Mouse (Mus musculus) bone marrow, adult 2 months (tissue): ENCODE measurements around the gene Gamt. TPM values are rescaled to one million over a fixed set of nuclear protein-coding genes. Genes with fewer than 3 reads are reported as not detected.
A peak's percentile ranks its signal among the peaks of the same experiment; 100 is the strongest.
"Not testable (repeated sequence)": the region's sequence is repeated elsewhere in the genome, so short reads cannot be mapped to it uniquely, and the experiment has no call there.

ENCODE experiments used
- H3K27ac ChIP-seq: fragments of 200-500 bp; 2 replicates; pipeline ENCODE4 v1.5.1; 2012; ENCODE audit warnings: low read depth, mild to moderate bottlenecking, control low read depth, inconsistent platforms, low read length; ENCODE audit not compliant: control insufficient read depth, poor library complexity, insufficient read depth
- H3K4me1 ChIP-seq: fragments of 200-500 bp; 2 replicates; pipeline ENCODE4 v1.6.1; 2011; ENCODE audit warnings: low read length; ENCODE audit not compliant: control insufficient read depth, insufficient read depth
- H3K4me3 ChIP-seq: fragments of 200-500 bp; replicated peaks from 2 replicates; pipeline ENCODE3; 2011; ENCODE audit warnings: mild to moderate bottlenecking, low read depth, low read length, control low read depth; ENCODE audit not compliant: control insufficient read depth
- CTCF ChIP-seq: fragments of 200-500 bp; IDR thresholded peaks from 2 replicates; pipeline ENCODE4 v1.5.1; 2011; ENCODE audit warnings: low read length, control low read depth; ENCODE audit not compliant: control insufficient read depth, insufficient read depth
- POLR2A ChIP-seq: fragments of 200-500 bp; IDR thresholded peaks from 2 replicates; pipeline ENCODE4 v1.6.1; 2011; ENCODE audit warnings: low read depth, mild to moderate bottlenecking, control low read depth, low read length, borderline replicate concordance; ENCODE audit not compliant: control insufficient read depth
- WGBS: fragments of 180-500 bp; shearing (Covaris S2); methylation state at CpG from one replicate; pipeline ENCODE4 v1.1.7; 2018; 5-methylcytosine and 5-hydroxymethylcytosine counted together
- polyA plus RNA-seq: library from polyadenylated mRNA; stranded (reverse); fragments of >200 nt; gene quantifications from 2 replicates; pipeline ENCODE4 v1.2.4, GENCODE M21; 2011; ENCODE audit warnings: low replicate concordance; ENCODE audit not compliant: missing spikeins, insufficient read depth, insufficient read length

The Gamt gene
- polyA plus RNA-seq, 1 experiment = 5.8 TPM

DNA sequence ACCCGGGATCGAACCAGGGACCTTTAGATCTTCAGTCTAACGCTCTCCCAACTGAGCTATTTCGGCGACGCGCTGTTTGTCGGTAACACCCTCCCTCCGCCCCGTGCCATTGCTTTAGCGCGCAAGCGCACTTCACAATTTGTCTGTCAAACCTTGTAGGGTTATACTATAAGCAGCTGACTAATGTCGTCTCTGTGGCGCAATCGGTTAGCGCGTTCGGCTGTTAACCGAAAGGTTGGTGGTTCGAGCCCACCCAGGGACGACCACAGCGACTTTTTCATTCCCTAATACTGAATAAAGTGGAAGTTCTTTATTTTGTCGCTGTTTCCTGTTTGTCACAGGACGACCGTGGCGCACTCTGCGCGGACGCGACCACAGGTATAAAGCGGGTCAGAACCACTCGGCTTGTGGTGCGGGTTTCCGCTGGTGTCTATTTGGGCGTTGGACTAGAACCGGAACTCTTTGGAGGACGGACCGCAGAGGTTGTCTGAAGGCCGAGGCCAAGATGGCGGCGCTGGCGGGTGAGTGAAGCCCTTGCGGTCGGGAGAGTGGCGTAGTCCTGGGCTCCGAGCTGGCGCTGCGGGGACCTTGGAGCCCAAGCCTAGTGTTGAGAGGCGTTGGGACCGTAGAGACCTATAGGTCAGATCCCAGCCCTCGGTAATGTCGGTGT, 11.7 kb downstream of the Gamt start, which contains the start of gene Ndufs7:
Gene Ndufs7 (plus strand): TSS at position 151 of the 670 bp plus-strand sequence.
- peak within 1 kb of the TSS; percentile 94 for H3K4me3 ChIP-seq
- under 1% methylated on average over 53 of the region's 53 CpGs for WGBS
- H3K27ac ChIP-seq = peak within 1 kb of the TSS; percentile 88
- TF ChIP-seq POLR2A (peak; percentile 94; the same call in 1 of the 2 replicates), CTCF (no peak)
- H3K4me1 ChIP-seq = peaks cover 9% of the 10 kb centered on the region

DNA sequence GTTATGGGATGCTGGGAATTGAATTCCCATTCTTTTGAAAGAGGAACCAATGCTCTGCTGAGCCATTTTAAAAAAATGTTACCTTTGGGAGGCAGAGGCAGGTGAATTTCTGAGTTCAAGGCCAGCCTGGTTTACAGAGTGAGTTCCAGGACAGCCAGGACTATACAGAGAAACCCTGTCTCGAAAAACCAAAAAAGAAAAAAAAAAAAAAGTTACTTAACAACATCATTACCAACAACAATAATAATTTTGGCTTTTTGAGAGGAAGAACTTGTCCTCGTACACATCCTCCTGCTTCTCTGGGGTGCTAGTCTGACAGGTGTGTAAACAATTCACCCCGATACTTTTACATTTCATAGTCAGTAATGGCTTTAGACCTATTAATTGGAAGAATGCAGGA, 12.4 kb downstream of the Gamt start:
- not testable (repeated sequence) for H3K4me1 ChIP-seq, H3K27ac ChIP-seq
- WGBS = 18% methylated on average over 3 of the region's 3 CpGs
- H3K4me3 ChIP-seq = peak overlapping the region; percentile 29

DNA sequence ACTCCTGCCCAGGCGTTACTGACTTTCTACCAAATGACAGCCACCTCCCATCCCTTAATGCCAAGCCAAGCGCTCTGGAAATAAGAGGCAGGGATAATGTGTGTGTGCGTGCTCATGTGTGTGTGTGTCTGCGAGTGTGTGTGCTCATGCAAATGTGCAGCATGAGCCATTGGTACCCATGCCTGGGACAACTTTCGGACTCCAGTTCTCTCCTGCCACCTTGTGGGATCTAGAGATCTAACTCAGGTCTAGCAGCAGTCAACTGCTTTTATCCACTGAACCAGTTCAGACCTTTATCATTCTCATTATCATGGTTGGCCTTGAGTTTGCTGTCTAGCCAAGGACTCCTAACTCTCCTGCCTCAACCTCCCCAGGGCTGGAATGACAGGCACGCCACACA, 13.0 kb downstream of the Gamt start:
- WGBS = 59% methylated on average over 6 of the region's 6 CpGs
- H3K27ac ChIP-seq = no peak overlapping the region
- H3K4me1 ChIP-seq = peaks cover 9% of the 10 kb centered on the region
- H3K4me3 ChIP-seq = no peak overlapping the region
- TF ChIP-seq CTCF = no peak
- TF ChIP-seq POLR2A = no peak

DNA sequence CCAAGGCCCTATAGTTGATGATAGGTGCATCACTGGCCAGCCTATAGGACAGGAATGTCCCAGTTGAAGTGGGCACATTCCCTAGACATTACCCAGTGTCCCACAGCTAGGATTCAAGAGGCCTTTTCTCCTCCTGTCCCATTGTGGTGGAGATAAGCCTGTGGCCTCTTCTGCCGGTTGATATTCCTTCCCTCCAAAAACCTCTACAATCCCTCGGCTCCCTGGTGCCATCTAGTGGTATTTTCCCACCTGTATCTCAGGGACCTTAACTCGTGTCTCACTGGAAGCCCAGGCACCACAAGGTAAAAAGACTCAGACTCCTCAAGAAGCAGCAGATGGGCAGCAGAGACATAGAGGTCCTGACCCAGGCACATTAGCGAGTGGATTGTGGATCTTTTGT, 15.2 kb downstream of the Gamt start:
- 4% methylated on average over 4 of the region's 4 CpGs for WGBS
- Histone ChIP-seq H3K27ac (no peak overlapping the region), H3K4me1 (peaks cover 9% of the 10 kb centered on the region), H3K4me3 (no peak overlapping the region)
- TF ChIP-seq POLR2A (no peak), CTCF (peak; percentile 66)

- Histone ChIP-seq H3K4me1 (peaks cover 7% of the 10 kb centered on the region), H3K27ac (no peak overlapping the region), H3K4me3 (no peak overlapping the region)
- 28% methylated on average over 5 of the region's 5 CpGs for WGBS
- TF ChIP-seq POLR2A (no peak), CTCF (peak; percentile 25; the same call in 1 of the 2 replicates)
Measured at GRCm38 (mm10) chr10:80244791-80245399, 15.9 kb downstream of the Gamt start.

DNA sequence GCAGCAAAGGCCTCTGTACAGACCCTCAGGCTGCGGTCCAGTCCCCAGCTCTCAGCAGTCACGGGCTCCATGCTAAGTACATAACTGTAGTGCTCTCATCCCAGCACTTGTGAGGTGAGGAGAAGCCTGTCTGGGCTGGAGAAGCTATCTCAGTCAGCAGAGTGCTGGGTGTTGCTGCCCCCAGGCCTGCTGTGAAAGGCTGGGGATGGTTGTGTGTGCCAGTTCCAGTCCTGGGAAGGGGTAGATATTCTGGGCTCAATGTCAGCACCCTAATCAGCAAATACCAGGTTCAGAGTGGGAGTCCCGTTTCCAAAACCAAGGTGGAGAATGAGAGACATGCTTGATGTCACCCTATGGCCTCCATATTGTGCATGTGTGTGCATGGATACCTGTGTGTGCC, 18.2 kb downstream of the Gamt start:
- WGBS = 79% methylated on average over 3 of the region's 3 CpGs
- Histone ChIP-seq H3K4me3 (no peak overlapping the region), H3K4me1 (peaks cover 5% of the 10 kb centered on the region), H3K27ac (no peak overlapping the region; the same call in 1 of the 2 replicates)
- TF ChIP-seq CTCF = no peak
- TF ChIP-seq POLR2A = no peak

DNA sequence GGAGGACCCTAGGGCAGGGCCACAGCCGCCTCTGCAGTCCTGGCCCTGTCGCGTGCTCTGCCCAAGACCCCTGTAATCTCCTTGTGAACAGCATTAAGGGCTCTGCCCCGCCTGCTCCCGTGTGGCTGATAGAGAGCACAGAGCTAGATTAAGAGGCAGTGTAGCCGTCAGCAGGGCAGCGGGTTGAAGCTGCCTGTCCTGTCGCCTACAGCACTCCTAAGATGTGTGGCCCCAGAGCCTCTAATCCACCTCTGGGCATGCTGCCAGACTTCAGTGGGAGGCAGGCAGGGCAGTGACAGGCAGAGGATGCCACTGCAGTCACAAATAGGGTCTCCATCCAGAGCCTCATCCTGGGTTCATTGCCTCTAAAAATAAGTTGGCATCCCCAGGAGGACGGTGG, 18.7 kb downstream of the Gamt start:
- TF ChIP-seq CTCF (no peak), POLR2A (no peak)
- H3K4me1 ChIP-seq = peaks cover 5% of the 10 kb centered on the region
- H3K27ac ChIP-seq = peak overlapping the region; percentile 9; the same call in 1 of the 2 replicates
- 53% methylated on average over 9 of the region's 9 CpGs for WGBS
- no peak overlapping the region for H3K4me3 ChIP-seq

GRCm38 (mm10) chr10:80239791-80240190, 21.0 kb downstream of the Gamt start:
- no peak overlapping the region for H3K27ac ChIP-seq

More at GRCm38 (mm10) chr10:80239791-80240190, 21.0 kb downstream of the Gamt start:
- TF ChIP-seq CTCF (no peak), POLR2A (no peak)
- H3K4me3 ChIP-seq = no peak overlapping the region
- whole genome bisulfite sequencing = 82% methylated on average over 6 of the region's 6 CpGs
- H3K4me1 ChIP-seq = no peaks in the 10 kb centered on the region
